9 mouse cellular contexts compared by ENCODE assay signal in the genomic region with DNA sequence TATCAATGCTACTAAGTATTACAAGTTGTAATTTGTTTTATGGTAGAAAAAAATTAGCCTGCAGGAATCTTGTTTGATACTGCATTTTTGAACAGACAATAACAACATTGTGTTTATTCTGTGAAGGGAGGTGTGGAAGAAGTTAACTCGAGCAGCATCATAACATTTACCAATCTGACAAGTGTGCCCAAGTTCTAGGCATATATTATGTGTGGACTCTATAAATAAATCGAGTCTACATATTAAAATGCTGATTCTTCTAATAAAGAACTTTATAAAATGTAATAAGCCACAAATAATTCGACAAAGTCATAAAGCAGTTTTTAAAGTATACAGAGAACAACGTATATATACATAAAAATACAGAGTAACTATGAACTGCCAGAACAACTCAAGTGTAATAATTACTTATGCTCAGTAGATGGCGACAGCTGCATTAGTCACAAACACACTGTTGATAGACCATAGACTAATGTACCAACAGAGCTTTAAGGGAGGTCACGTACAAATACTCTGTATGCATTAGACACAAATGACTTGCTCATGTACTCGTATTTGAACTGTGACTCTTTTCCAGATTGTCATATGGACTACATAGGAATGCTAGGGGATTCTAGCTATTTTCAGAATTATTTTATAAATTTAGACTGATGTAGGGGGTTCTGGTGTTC.
DNase-seq lines count a peak whose midpoint lies in the region; ATAC-seq and TF ChIP-seq lines count a peak whose summit lies in the region.
"Had no signal": no experiment of that assay in that cellular context is flagged by ENCODE, and none has a peak within 500 bp of the region (broad histone marks: within the 10 kb centered on the region; RNA-seq: fewer than 3 reads in every experiment).

No protein-coding gene starts in this region.

- H3K9ac ChIP-seq in heart, postnatal 0 days (replicated peaks; ENCODE audit: low read depth, low read length) = no peak overlapping the region
- H3K9ac ChIP-seq in limb, embryonic 14.5 days (ENCODE audit: low read depth, low read length, severe bottlenecking) = no peak overlapping the region
- no peak overlapping the region for H3K9ac ChIP-seq in neural tube, embryonic 12.5 days

- no peak overlapping the region for H3K4me2 ChIP-seq in heart, postnatal 0 days (ENCODE audit: low read depth, low read length)
- H3K4me2 ChIP-seq in limb, embryonic 14.5 days (replicated peaks; ENCODE audit: low read depth, low read length, severe bottlenecking) = no peak overlapping the region
- H3K4me2 ChIP-seq in neural tube, embryonic 12.5 days (replicated peaks) = no peak overlapping the region

- intact Hi-C loops in gastrocnemius, adult 2 months (cut with DNase I) = loop anchor here (1.0 kb wide), 1 partner anchor 149 kb away; no protein-coding TSS in a partner anchor
- intact Hi-C loops in gastrocnemius, postnatal 14 days (cut with DNase I; ENCODE audit: low total_unique reads) = loop anchor here (5.0 kb wide), 1 partner anchor 153 kb away; no protein-coding TSS in a partner anchor

- H3K4me1 ChIP-seq in heart, postnatal 0 days (ENCODE audit: control insufficient read depth, insufficient read depth) = no peaks in the 10 kb centered on the region
- no peaks in the 10 kb centered on the region for H3K4me1 ChIP-seq in limb, embryonic 14.5 days (ENCODE audit: control insufficient read depth, insufficient read depth, low read length)
- H3K4me1 ChIP-seq in neural tube, embryonic 12.5 days = no peaks in the 10 kb centered on the region

- TF ChIP-seq CTCF in gastrocnemius, adult 2 months (IDR thresholded peaks at IDR 0.05) = peak; percentile 84
- TF ChIP-seq CTCF in heart, postnatal 0 days (IDR thresholded peaks at IDR 0.05; ENCODE audit: low read depth) = peak; percentile 78

- H3K4me3 ChIP-seq in gastrocnemius, adult 2 months = no peak overlapping the region
- no peak overlapping the region for H3K4me3 ChIP-seq in heart, postnatal 0 days (ENCODE audit: low read depth, low read length)
- H3K4me3 ChIP-seq in limb, embryonic 14.5 days (replicated peaks; ENCODE audit: low read length) = no peak overlapping the region
- no peak overlapping the region for H3K4me3 ChIP-seq in neural tube, embryonic 12.5 days

- H3K27ac ChIP-seq in gastrocnemius, adult 2 months = peak overlapping the region; percentile 9; the same call in 1 of the 2 replicates
- H3K27ac ChIP-seq in heart, postnatal 0 days (ENCODE audit: low read depth) = no peak overlapping the region; the same call in 1 of the 2 replicates
- no peak overlapping the region for H3K27ac ChIP-seq in limb, embryonic 14.5 days (replicated peaks; ENCODE audit: low read depth, low read length)
- H3K27ac ChIP-seq in neural tube, embryonic 12.5 days = no peak overlapping the region
- H3K27ac ChIP-seq: macrophage had no signal

- no peaks in the 10 kb centered on the region for H3K9me3 ChIP-seq in heart, postnatal 0 days (replicated peaks; ENCODE audit: control insufficient read depth, low read length)
- no peaks in the 10 kb centered on the region for H3K9me3 ChIP-seq in limb, embryonic 14.5 days (ENCODE audit: control insufficient read depth, low read length)
- no peaks in the 10 kb centered on the region for H3K9me3 ChIP-seq in neural tube, embryonic 12.5 days

- peak; percentile 75 for ATAC-seq in heart, postnatal 0 days (ENCODE audit: insufficient read depth, low read depth)
- ATAC-seq in limb, embryonic 14.5 days (ENCODE audit: low FRiP score, low read depth) = peak; percentile 67
- ATAC-seq in neural tube, embryonic 12.5 days (ENCODE audit: low FRiP score, low read depth) = peak; percentile 86

- no peak for TF ChIP-seq POLR2A in limb, embryonic 14.5 days (IDR thresholded peaks at IDR 0.05; ENCODE audit: borderline replicate concordance, extremely low read depth, insufficient read depth, insufficient read length)

- WGBS in heart, postnatal 0 days = 24% methylated on average over 7 of the region's 7 CpGs
- WGBS in limb, embryonic 14.5 days = 19% methylated on average over 7 of the region's 7 CpGs
- WGBS in neural tube, embryonic 12.5 days = 31% methylated on average over 7 of the region's 7 CpGs

- DNase-seq in gastrocnemius, adult 2 months = no peak
- DNase-seq in gastrocnemius, postnatal 14 days = no peak
- DNase-seq in A20 (ENCODE audit: low read depth, low spot score) (peak; percentile 70), ZHBTc4 (ENCODE audit: low read depth, low spot score) (peak; percentile 59)
- peak; percentile 81 for DNase-seq in heart, postnatal 0 days (ENCODE audit: low spot score)
- peak; percentile 89 for DNase-seq in limb, embryonic 14.5 days (ENCODE audit: low spot score)
- no peak for DNase-seq in spleen, adult 18-20 months

- H3K36me3 ChIP-seq in heart, postnatal 0 days (replicated peaks; ENCODE audit: control insufficient read depth, insufficient read depth, low read length) = peaks cover 13% of the 10 kb centered on the region
- no peaks in the 10 kb centered on the region for H3K36me3 ChIP-seq in limb, embryonic 14.5 days (ENCODE audit: control insufficient read depth, insufficient read depth, low read length)
- H3K36me3 ChIP-seq in neural tube, embryonic 12.5 days = no peaks in the 10 kb centered on the region

- no peaks in the 10 kb centered on the region for H3K27me3 ChIP-seq in heart, postnatal 0 days (ENCODE audit: control insufficient read depth, insufficient read depth, low read length)
- H3K27me3 ChIP-seq in limb, embryonic 14.5 days (ENCODE audit: control insufficient read depth, insufficient read depth, low read length) = no peaks in the 10 kb centered on the region
- H3K27me3 ChIP-seq in neural tube, embryonic 12.5 days (replicated peaks) = no peaks in the 10 kb centered on the region

- no peak for TF ChIP-seq EP300 in heart, postnatal 0 days (IDR thresholded peaks at IDR 0.05; ENCODE audit: low read depth)

Comparison
In these comparisons a context has a peak if more than half of its experiments do, and no peak if none do; other contexts are left out.
1. DNase-seq: peak in A20 (single experiment), ZHBTc4 (single experiment), heart, postnatal 0 days (single experiment) and limb, embryonic 14.5 days (single experiment); none in gastrocnemius, adult 2 months (single experiment), gastrocnemius, postnatal 14 days (single experiment) and spleen, adult 18-20 months (0 of 2).
2. Peak in every context shown above with its lines, with median percentiles within 50 percentile points of each other: ATAC-seq.